Mouse (Mus musculus): ENCODE measurements around the gene Rhox11.
A peak's percentile ranks its signal among the peaks of the same experiment; 100 is the strongest.
"Not testable (repeated sequence)": the region's sequence is repeated elsewhere in the genome, so short reads cannot be mapped to it uniquely, and the experiment has no call there.

Gene Rhox11

GRCm38 (mm10) chrX:38085041-38085440 lies at the start of gene Rhox11:
Gene Rhox11 (minus strand): TSS chrX:38085141.
- DNase-seq (ENCODE audit: low read depth, low spot score), result no peak

- no peak for DNase-seq (ENCODE audit: low read depth, low spot score)
Measured at GRCm38 (mm10) chrX:38121478-38121877, 36.5 kb upstream of the Rhox11 start.

- no peak for DNase-seq (ENCODE audit: low read depth, low spot score)
Measured at GRCm38 (mm10) chrX:38120982-38121381, 36.0 kb upstream of the Rhox11 start, which contains the start of gene Rhox13. Gene Rhox13 (plus strand): TSS chrX:38121219.

- no peak for DNase-seq (ENCODE audit: low read depth, low spot score)
Measured at GRCm38 (mm10) chrX:38110807-38111206, 25.9 kb upstream of the Rhox11 start, which contains the start of gene Rhox12. Gene Rhox12 (minus strand): TSS chrX:38110907.

GRCm38 (mm10) chrX:38084226-38084625 lies 715 bp downstream of the Rhox11 start:
- DNase-seq (ENCODE audit: low read depth, low spot score), result peak; percentile 31

- no peak for DNase-seq (ENCODE audit: low read depth, low spot score)
Measured at GRCm38 (mm10) chrX:38066175-38066574, 18.8 kb downstream of the Rhox11 start, which contains the start of gene Rhox10. Gene Rhox10 (plus strand): TSS chrX:38066475.

GRCm38 (mm10) chrX:38061544-38061943 lies 23.4 kb downstream of the Rhox11 start:
- DNase-seq (ENCODE audit: low read depth, low spot score), result peak; percentile 15

- not testable (repeated sequence) for DNase-seq (ENCODE audit: low read depth, low spot score)
Measured at GRCm38 (mm10) chrX:38043014-38043413, 41.9 kb downstream of the Rhox11 start, which contains the start of gene Btg1-ps2. Gene Btg1-ps2 (minus strand): TSS chrX:38043114.

- DNase-seq (ENCODE audit: low read depth, low spot score), result no peak
Measured at GRCm38 (mm10) chrX:38039666-38040065, 45.3 kb downstream of the Rhox11 start.

- DNase-seq (ENCODE audit: low read depth, low spot score), result no peak
Measured at GRCm38 (mm10) chrX:38033841-38034240, 51.1 kb downstream of the Rhox11 start.
